In the genomic region with DNA sequence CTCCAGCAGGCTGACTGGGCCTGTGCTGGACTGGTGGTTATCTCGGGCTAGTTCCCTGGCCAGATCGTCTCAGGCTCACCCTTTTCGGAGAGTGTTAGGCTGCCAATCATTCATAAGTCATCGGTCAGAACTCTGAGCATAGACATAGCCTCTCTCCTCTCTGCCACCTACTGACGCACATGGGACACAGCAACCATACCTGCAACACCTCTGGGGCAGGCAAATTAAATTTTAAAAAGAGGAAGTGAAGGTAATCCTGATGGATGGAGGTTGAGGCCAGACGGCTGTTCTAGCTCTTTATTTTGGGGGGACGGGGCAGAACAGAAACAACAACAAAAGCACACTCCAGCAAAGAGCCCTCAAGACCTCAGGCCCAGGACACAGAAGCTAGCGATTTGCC, we compare ENCODE assay signal across 20 mouse cellular contexts. TPM values are rescaled to one million over a fixed set of nuclear protein-coding genes. Genes with fewer than 3 reads are reported as not detected.
DNase-seq lines count a peak whose midpoint lies in the region; ATAC-seq and TF ChIP-seq lines count a peak whose summit lies in the region.
"Had no signal": no experiment of that assay in that cellular context is flagged by ENCODE, and none has a peak within 500 bp of the region (broad histone marks: within the 10 kb centered on the region; RNA-seq: fewer than 3 reads in every experiment).

No protein-coding gene starts in this region.

- H3K27me3 ChIP-seq in forebrain, postnatal 0 days (ENCODE audit: insufficient read depth, low read length) = no peaks in the 10 kb centered on the region
- peaks cover 53% of the 10 kb centered on the region for H3K27me3 ChIP-seq in forebrain, embryonic 10.5 days (ENCODE audit: poor library complexity, severe bottlenecking)
- no peaks in the 10 kb centered on the region for H3K27me3 ChIP-seq in midbrain, postnatal 0 days (ENCODE audit: insufficient read depth, low read length)
- H3K27me3 ChIP-seq in midbrain, embryonic 10.5 days (ENCODE audit: low read depth, poor library complexity, severe bottlenecking) = peaks cover 28% of the 10 kb centered on the region
- H3K27me3 ChIP-seq: forebrain, embryonic 15.5 days had no signal

- 61% methylated on average over 8 of the region's 8 CpGs for WGBS in forebrain, postnatal 0 days
- 71% methylated on average over 8 of the region's 8 CpGs for WGBS in forebrain, embryonic 10.5 days
- 65% methylated on average over 8 of the region's 8 CpGs for WGBS in midbrain, postnatal 0 days
- 71% methylated on average over 8 of the region's 8 CpGs for WGBS in midbrain, embryonic 10.5 days

- no peak for ATAC-seq in forebrain, postnatal 0 days
- no peak for ATAC-seq in midbrain, postnatal 0 days (ENCODE audit: low FRiP score)
- ATAC-seq: forebrain, embryonic 15.5 days had no signal

- H3K4me2 ChIP-seq in forebrain, postnatal 0 days (ENCODE audit: low read depth) = no peak overlapping the region
- no peak overlapping the region for H3K4me2 ChIP-seq in midbrain, postnatal 0 days (ENCODE audit: low read depth, low read length, poor library complexity, severe bottlenecking)
- H3K4me2 ChIP-seq: forebrain, embryonic 15.5 days; hindbrain, embryonic 12.5 days had no signal

- no peaks in the 10 kb centered on the region for H3K36me3 ChIP-seq in forebrain, postnatal 0 days (ENCODE audit: insufficient read depth)
- no peaks in the 10 kb centered on the region for H3K36me3 ChIP-seq in forebrain, embryonic 10.5 days (replicated peaks)
- H3K36me3 ChIP-seq in midbrain, postnatal 0 days (ENCODE audit: insufficient read depth, low read length) = no peaks in the 10 kb centered on the region
- H3K36me3 ChIP-seq in midbrain, embryonic 10.5 days = no peaks in the 10 kb centered on the region
- H3K36me3 ChIP-seq: forebrain, embryonic 15.5 days; hindbrain, embryonic 12.5 days had no signal

- no peak overlapping the region for H3K9ac ChIP-seq in forebrain, postnatal 0 days
- H3K9ac ChIP-seq in midbrain, postnatal 0 days (replicated peaks; ENCODE audit: low read length, poor library complexity, severe bottlenecking) = no peak overlapping the region
- H3K9ac ChIP-seq: forebrain, embryonic 15.5 days; hindbrain, embryonic 12.5 days had no signal

- peaks cover 11% of the 10 kb centered on the region for H3K4me1 ChIP-seq in forebrain, postnatal 0 days (ENCODE audit: insufficient read depth)
- peaks cover 13% of the 10 kb centered on the region for H3K4me1 ChIP-seq in forebrain, embryonic 10.5 days
- H3K4me1 ChIP-seq in midbrain, postnatal 0 days (ENCODE audit: insufficient read depth, low read length) = peaks cover 14% of the 10 kb centered on the region
- peaks cover 21% of the 10 kb centered on the region for H3K4me1 ChIP-seq in midbrain, embryonic 10.5 days

- no peak overlapping the region for H3K27ac ChIP-seq in forebrain, postnatal 0 days (ENCODE audit: low read depth, low read length)
- no peak overlapping the region for H3K27ac ChIP-seq in forebrain, embryonic 10.5 days
- peak overlapping the region; percentile 80; the same call in 1 of the 2 replicates for H3K27ac ChIP-seq in layer of hippocampus, adult 2 months
- H3K27ac ChIP-seq in midbrain, postnatal 0 days (ENCODE audit: low read depth, low read length) = no peak overlapping the region
- no peak overlapping the region for H3K27ac ChIP-seq in midbrain, embryonic 10.5 days (replicated peaks)
- H3K27ac ChIP-seq: forebrain, embryonic 15.5 days; hindbrain, embryonic 12.5 days had no signal

- H3K9me3 ChIP-seq in forebrain, postnatal 0 days (ENCODE audit: low read length) = no peaks in the 10 kb centered on the region
- no peaks in the 10 kb centered on the region for H3K9me3 ChIP-seq in forebrain, embryonic 10.5 days
- H3K9me3 ChIP-seq in midbrain, postnatal 0 days (ENCODE audit: low read length) = no peaks in the 10 kb centered on the region
- no peaks in the 10 kb centered on the region for H3K9me3 ChIP-seq in midbrain, embryonic 10.5 days (replicated peaks)
- H3K9me3 ChIP-seq: forebrain, embryonic 15.5 days; hindbrain, embryonic 12.5 days had no signal

- H3K4me3 ChIP-seq in forebrain, postnatal 0 days (ENCODE audit: low read depth, low read length) = no peak overlapping the region
- no peak overlapping the region for H3K4me3 ChIP-seq in forebrain, embryonic 10.5 days
- H3K4me3 ChIP-seq in layer of hippocampus, adult 2 months = no peak overlapping the region
- H3K4me3 ChIP-seq in midbrain, postnatal 0 days (ENCODE audit: low read depth, low read length) = no peak overlapping the region
- no peak overlapping the region for H3K4me3 ChIP-seq in midbrain, embryonic 10.5 days
- H3K4me3 ChIP-seq: erythroblast, embryonic 14.5 days; forebrain, embryonic 15.5 days; hindbrain, embryonic 12.5 days had no signal

- TF ChIP-seq CTCF in forebrain, postnatal 0 days (IDR thresholded peaks at IDR 0.05; ENCODE audit: low read depth) = peak; percentile 40; the same call in 1 of the 2 replicates
- TF ChIP-seq CTCF in layer of hippocampus, adult 2 months (conservative IDR thresholded peaks at IDR 0.05) = peak; percentile 66
- peak; percentile 57 for TF ChIP-seq CTCF in midbrain, postnatal 0 days (IDR thresholded peaks at IDR 0.05)

- DNase-seq in forebrain, postnatal 0 days = no peak
- no peak for DNase-seq in forebrain, embryonic 10.5 days (ENCODE audit: extremely low spot score, low spot score)
- no peak for DNase-seq in layer of hippocampus, adult 2 months (ENCODE audit: low spot score in 2 of 2)
- no peak for DNase-seq in layer of hippocampus, adult 9-11 months
- DNase-seq in midbrain, postnatal 0 days (ENCODE audit: low spot score) = no peak
- no peak for DNase-seq in midbrain, embryonic 10.5 days (ENCODE audit: low spot score)
- no peak for DNase-seq in ovary, adult 18-20 months (ENCODE audit: low spot score)
- DNase-seq in urinary bladder, postnatal 14 days (ENCODE audit: low spot score) = no peak
- DNase-seq: adrenal gland, adult 8-10 months; cerebellum, adult 11 months; cerebellum, postnatal 36 days; heart, adult 11 months; kidney, adult 11 months; kidney, postnatal 10 days; lung, postnatal 10 days; right cerebral cortex, postnatal 4 days; thymus, postnatal 4 days had no signal

RNA-seq across cellular contexts. Expression of a gene that starts 55.3 kb away (rescaled TPM):
- total RNA-seq in forebrain, postnatal 0 days (2014; rRNA removed) = 17.5 and 25.5 TPM in 2 replicates
- 30.2 and 34.3 TPM in 2 replicates for polyA plus RNA-seq in forebrain, postnatal 0 days (2015; fragmentation: Nextera tagmentation; extraction: Ambion mirVana)
- polyA plus RNA-seq in forebrain, embryonic 10.5 days (2016; fragmentation: Nextera tagmentation; extraction: Ambion mirVana) = 16.7 and 17.1 TPM in 2 replicates
- 10 to 100 TPM; 33.9 to 34.0 TPM for total RNA-seq in layer of hippocampus, adult 2 months (2021)
- total RNA-seq in midbrain, postnatal 0 days (2014; rRNA removed) = 28.2 and 34.5 TPM in 2 replicates
- 32.8 and 36.2 TPM in 2 replicates for polyA plus RNA-seq in midbrain, postnatal 0 days (2015; fragmentation: Nextera tagmentation; extraction: Ambion mirVana)
- 16.7 and 22.9 TPM in 2 replicates for polyA plus RNA-seq in midbrain, embryonic 10.5 days (2016; fragmentation: Nextera tagmentation; extraction: Ambion mirVana)
